In genomic region chr10:95246696-95247095, GRCm38 (mm10) we compare ENCODE assay signal across 27 mouse cellular contexts.
A peak's percentile ranks its signal among the peaks of the same experiment; 100 is the strongest.
DNase-seq lines count a peak whose midpoint lies in the region; ATAC-seq and TF ChIP-seq lines count a peak whose summit lies in the region.
"Had no signal": no experiment of that assay in that cellular context is flagged by ENCODE, and none has a peak within 500 bp of the region (broad histone marks: within the 10 kb centered on the region; RNA-seq: fewer than 3 reads in every experiment).

No protein-coding gene starts in this region.

- 31% methylated on average over 2 of the region's 2 CpGs for WGBS in lung, embryonic 14.5 days
- 40% methylated on average over 2 of the region's 2 CpGs for WGBS in lung, postnatal 0 days

- H3K27me3 ChIP-seq in lung, embryonic 14.5 days (ENCODE audit: insufficient read depth, low read length) = no peaks in the 10 kb centered on the region
- no peaks in the 10 kb centered on the region for H3K27me3 ChIP-seq in lung, postnatal 0 days (replicated peaks; ENCODE audit: insufficient read depth, low read length)
- H3K27me3 ChIP-seq: CH12.LX; embryonic facial prominence, embryonic 13.5 days; embryonic facial prominence, embryonic 15.5 days; Patski had no signal

- H3K4me3 ChIP-seq in lung, embryonic 14.5 days (ENCODE audit: low read depth, low read length) = no peak overlapping the region
- H3K4me3 ChIP-seq in lung, postnatal 0 days (ENCODE audit: low read depth, low read length) = no peak overlapping the region
- no peak overlapping the region for H3K4me3 ChIP-seq in embryonic fibroblast, embryonic 13.5 days (ENCODE audit: insufficient read depth, low read length)
- H3K4me3 ChIP-seq: embryonic facial prominence, embryonic 13.5 days; embryonic facial prominence, embryonic 15.5 days; forebrain, embryonic 10.5 days; forebrain, embryonic 12.5 days had no signal

- no peak for TF ChIP-seq EP300 in lung, postnatal 0 days (IDR thresholded peaks at IDR 0.05)

- peak; percentile 75 for DNase-seq in lung, embryonic 14.5 days
- DNase-seq in lung, postnatal 0 days (ENCODE audit: low spot score) = no peak
- DNase-seq in 3T3-L1 (ENCODE audit: low read depth, low spot score) (peak; percentile 49), NIH3T3 (ENCODE audit: low read depth) (peak; percentile 76)
- no peak for DNase-seq in thymus, postnatal 0 days (ENCODE audit: low spot score)
- DNase-seq: adrenal gland, adult 2 months; adrenal gland, postnatal 10 days; adrenal gland, postnatal 25 days; cerebellum, adult 11 months; cerebellum, adult 18-20 months; cerebellum, adult 8-10 months; cerebellum, adult 9-11 months; cerebellum, postnatal 14 days; cerebellum, postnatal 36 days; embryo, embryonic 11 days had no signal

- H3K4me1 ChIP-seq in lung, embryonic 14.5 days (ENCODE audit: insufficient read depth) = peaks cover 6% of the 10 kb centered on the region; the same call in 1 of the 2 replicates
- no peaks in the 10 kb centered on the region for H3K4me1 ChIP-seq in lung, postnatal 0 days (ENCODE audit: insufficient read depth, low read depth, low read length)
- no peaks in the 10 kb centered on the region for H3K4me1 ChIP-seq in embryonic fibroblast, embryonic 13.5 days (ENCODE audit: control insufficient read depth, insufficient read depth, low read length)
- H3K4me1 ChIP-seq: embryonic facial prominence, embryonic 15.5 days had no signal

- H3K9ac ChIP-seq in lung, embryonic 14.5 days = no peak overlapping the region
- H3K9ac ChIP-seq in lung, postnatal 0 days (replicated peaks; ENCODE audit: low read depth) = no peak overlapping the region
- H3K9ac ChIP-seq: embryonic facial prominence, embryonic 13.5 days; embryonic facial prominence, embryonic 15.5 days; forebrain, embryonic 12.5 days had no signal

- no peak for TF ChIP-seq CTCF in lung, embryonic 14.5 days (IDR thresholded peaks at IDR 0.05; ENCODE audit: low read depth)
- TF ChIP-seq CTCF in lung, postnatal 0 days (IDR thresholded peaks at IDR 0.05) = no peak
- TF ChIP-seq CTCF in embryonic fibroblast, embryonic 13.5 days (IDR thresholded peaks at IDR 0.05; ENCODE audit: borderline replicate concordance, insufficient read depth, low read length) = no peak

- no peak for ATAC-seq in lung, embryonic 14.5 days (ENCODE audit: insufficient read depth)
- no peak for ATAC-seq in lung, postnatal 0 days
- ATAC-seq in erythroid progenitor cell, adult 5-6 weeks (replicated peaks; ENCODE audit: low FRiP score, poor library complexity, severe bottlenecking) = no peak
- ATAC-seq: activated CD4-positive, CD25-positive, alpha-beta regulatory T cell, adult 4 months; forebrain, embryonic 14.5 days; forebrain, embryonic 16.5 days; Patski had no signal

- no peak overlapping the region for H3K4me2 ChIP-seq in lung, embryonic 14.5 days
- H3K4me2 ChIP-seq in lung, postnatal 0 days (replicated peaks; ENCODE audit: low read depth, low read length) = no peak overlapping the region
- H3K4me2 ChIP-seq: embryonic facial prominence, embryonic 13.5 days; embryonic facial prominence, embryonic 15.5 days; forebrain, embryonic 12.5 days had no signal

- H3K9me3 ChIP-seq in lung, embryonic 14.5 days (ENCODE audit: low read depth, low read length) = no peaks in the 10 kb centered on the region
- H3K9me3 ChIP-seq in lung, postnatal 0 days (ENCODE audit: low read length) = no peaks in the 10 kb centered on the region
- H3K9me3 ChIP-seq: embryonic facial prominence, embryonic 13.5 days; embryonic facial prominence, embryonic 15.5 days; forebrain, embryonic 10.5 days; forebrain, embryonic 12.5 days; G1E had no signal

- no peak overlapping the region for H3K27ac ChIP-seq in lung, embryonic 14.5 days (ENCODE audit: low read depth)
- no peak overlapping the region for H3K27ac ChIP-seq in lung, postnatal 0 days (ENCODE audit: low read length)
- peak overlapping the region; percentile 76; the same call in 1 of the 2 replicates for H3K27ac ChIP-seq in embryonic fibroblast, embryonic 13.5 days (ENCODE audit: insufficient read depth, low read length)
- H3K27ac ChIP-seq: embryonic facial prominence, embryonic 13.5 days; embryonic facial prominence, embryonic 15.5 days; forebrain, embryonic 10.5 days; forebrain, embryonic 12.5 days had no signal

- H3K36me3 ChIP-seq in lung, embryonic 14.5 days (ENCODE audit: insufficient read depth) = no peaks in the 10 kb centered on the region
- no peaks in the 10 kb centered on the region for H3K36me3 ChIP-seq in lung, postnatal 0 days (ENCODE audit: insufficient read depth, low read length)
- H3K36me3 ChIP-seq: embryonic facial prominence, embryonic 13.5 days; embryonic facial prominence, embryonic 15.5 days; forebrain, embryonic 10.5 days; forebrain, embryonic 12.5 days had no signal

- TF ChIP-seq POLR2A in embryonic fibroblast, embryonic 13.5 days (IDR thresholded peaks at IDR 0.05; ENCODE audit: low read depth, low read length) = no peak

Comparison
In these comparisons a context has a peak if more than half of its experiments do, and no peak if none do; other contexts are left out.
1. DNase-seq: peak in lung, embryonic 14.5 days (single experiment), 3T3-L1 (single experiment) and NIH3T3 (single experiment); none in lung, postnatal 0 days (single experiment) and thymus, postnatal 0 days (single experiment).